Mouse (Mus musculus): ENCODE measurements around the gene Eef2. TPM values are rescaled to one million over a fixed set of nuclear protein-coding genes. Genes with fewer than 3 reads are reported as not detected.

Gene Eef2
- polyA plus RNA-seq, 1 experiment = 2,442 TPM

DNA sequence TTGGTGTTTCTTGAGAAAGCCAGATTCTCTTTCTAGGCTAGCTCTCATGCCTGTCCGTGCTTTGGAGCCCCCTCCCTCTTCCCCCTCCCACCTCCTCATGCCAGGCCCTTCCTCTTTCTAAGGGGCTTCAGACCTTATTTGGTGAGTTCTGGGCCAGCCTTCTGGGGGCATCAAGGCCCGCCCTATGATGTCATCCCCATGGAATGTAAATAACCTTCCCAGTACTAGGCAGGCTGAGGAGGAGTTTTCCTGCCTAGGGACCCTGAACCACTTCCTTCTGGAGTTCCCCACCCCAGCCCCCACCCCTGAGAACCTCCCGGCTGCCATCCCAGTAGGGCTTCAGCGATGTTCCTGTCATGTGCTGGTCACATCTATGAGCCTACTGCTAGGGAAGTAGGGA lies 8.3 kb downstream of the Eef2 start:
- Histone ChIP-seq H3K4me3 (ENCODE audit: low read depth, low read length) (no peak overlapping the region), H3K4me1 (ENCODE audit: control insufficient read depth, insufficient read depth, low read length) (peaks cover 2% of the 10 kb centered on the region), H3K27me3 (ENCODE audit: control insufficient read depth, insufficient read depth, low read length, poor library complexity, severe bottlenecking) (no peaks in the 10 kb centered on the region), H3K36me3 (ENCODE audit: control insufficient read depth, insufficient read depth, low read length, poor library complexity, severe bottlenecking) (peaks cover 24% of the 10 kb centered on the region), H3K9me3 (replicated peaks; ENCODE audit: control insufficient read depth, insufficient read depth, low read length, poor library complexity, severe bottlenecking) (no peaks in the 10 kb centered on the region), H3K27ac (ENCODE audit: insufficient read depth, low read length) (no peak overlapping the region), H3K9ac (ENCODE audit: low read depth, poor library complexity, severe bottlenecking) (no peak overlapping the region)
- TF ChIP-seq POLR2A (IDR thresholded peaks at IDR 0.05; ENCODE audit: insufficient read depth, low read length) = no peak

DNA sequence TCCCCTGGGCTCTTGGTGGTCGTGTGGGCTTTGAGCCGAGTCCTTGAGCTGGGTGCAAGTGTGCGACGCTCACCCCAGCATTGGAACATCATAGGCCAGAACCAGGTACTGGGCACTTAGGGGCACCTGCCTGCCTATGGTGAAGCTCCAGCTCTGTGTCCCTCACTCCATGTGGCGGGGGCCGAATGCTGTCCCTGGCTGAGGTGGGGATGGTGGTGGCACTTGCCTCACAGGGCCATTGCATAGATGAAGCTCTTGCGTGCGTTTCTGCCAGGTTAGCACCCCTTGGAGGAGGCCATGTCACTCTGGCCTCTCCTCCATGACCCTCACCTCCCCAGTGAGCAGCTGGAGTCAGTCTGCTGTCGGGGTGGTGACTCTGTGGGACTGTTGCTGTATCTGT lies 10.7 kb downstream of the Eef2 start:
- H3K4me1 ChIP-seq (ENCODE audit: control insufficient read depth, insufficient read depth, low read length) = peaks cover 2% of the 10 kb centered on the region
- no peaks in the 10 kb centered on the region for H3K9me3 ChIP-seq (replicated peaks; ENCODE audit: control insufficient read depth, insufficient read depth, low read length, poor library complexity, severe bottlenecking)
- H3K27me3 ChIP-seq (ENCODE audit: control insufficient read depth, insufficient read depth, low read length, poor library complexity, severe bottlenecking) = no peaks in the 10 kb centered on the region
- H3K27ac ChIP-seq (ENCODE audit: insufficient read depth, low read length) = no peak overlapping the region
- no peak overlapping the region for H3K9ac ChIP-seq (ENCODE audit: low read depth, poor library complexity, severe bottlenecking)
- H3K4me3 ChIP-seq (ENCODE audit: low read depth, low read length) = no peak overlapping the region
- H3K36me3 ChIP-seq (ENCODE audit: control insufficient read depth, insufficient read depth, low read length, poor library complexity, severe bottlenecking) = peaks cover under 1% of the 10 kb centered on the region
- TF ChIP-seq EP300 (IDR thresholded peaks at IDR 0.05; ENCODE audit: insufficient read depth, low read depth, low read length) (no peak), POLR2A (IDR thresholded peaks at IDR 0.05; ENCODE audit: insufficient read depth, low read length) (no peak)

DNA sequence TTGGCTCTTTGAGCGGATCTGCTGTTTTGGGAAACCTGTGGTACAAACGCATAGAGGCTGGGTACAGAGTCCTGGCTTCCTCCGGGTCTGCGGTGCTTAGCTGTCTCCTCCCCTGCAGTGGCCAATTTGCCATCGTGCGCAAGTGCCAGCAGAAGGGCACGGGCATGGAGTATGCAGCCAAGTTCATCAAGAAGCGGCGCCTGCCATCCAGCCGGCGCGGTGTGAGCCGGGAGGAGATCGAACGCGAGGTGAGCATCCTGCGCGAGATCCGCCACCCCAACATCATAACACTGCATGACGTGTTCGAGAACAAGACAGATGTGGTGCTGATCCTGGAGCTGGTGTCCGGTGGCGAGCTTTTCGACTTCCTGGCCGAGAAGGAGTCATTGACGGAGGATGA lies 13.4 kb downstream of the Eef2 start:
- no peak overlapping the region for H3K27ac ChIP-seq (ENCODE audit: insufficient read depth, low read length)
- H3K27me3 ChIP-seq (ENCODE audit: control insufficient read depth, insufficient read depth, low read length, poor library complexity, severe bottlenecking) = no peaks in the 10 kb centered on the region
- no peaks in the 10 kb centered on the region for H3K4me1 ChIP-seq (ENCODE audit: control insufficient read depth, insufficient read depth, low read length)
- H3K9me3 ChIP-seq (replicated peaks; ENCODE audit: control insufficient read depth, insufficient read depth, low read length, poor library complexity, severe bottlenecking) = no peaks in the 10 kb centered on the region
- H3K9ac ChIP-seq (ENCODE audit: low read depth, poor library complexity, severe bottlenecking) = no peak overlapping the region
- no peaks in the 10 kb centered on the region for H3K36me3 ChIP-seq (ENCODE audit: control insufficient read depth, insufficient read depth, low read length, poor library complexity, severe bottlenecking)
- peak overlapping the region; percentile 15 for H3K4me3 ChIP-seq (ENCODE audit: low read depth, low read length)
- TF ChIP-seq CTCF (IDR thresholded peaks at IDR 0.05; ENCODE audit: low read depth, low read length) = no peak

DNA sequence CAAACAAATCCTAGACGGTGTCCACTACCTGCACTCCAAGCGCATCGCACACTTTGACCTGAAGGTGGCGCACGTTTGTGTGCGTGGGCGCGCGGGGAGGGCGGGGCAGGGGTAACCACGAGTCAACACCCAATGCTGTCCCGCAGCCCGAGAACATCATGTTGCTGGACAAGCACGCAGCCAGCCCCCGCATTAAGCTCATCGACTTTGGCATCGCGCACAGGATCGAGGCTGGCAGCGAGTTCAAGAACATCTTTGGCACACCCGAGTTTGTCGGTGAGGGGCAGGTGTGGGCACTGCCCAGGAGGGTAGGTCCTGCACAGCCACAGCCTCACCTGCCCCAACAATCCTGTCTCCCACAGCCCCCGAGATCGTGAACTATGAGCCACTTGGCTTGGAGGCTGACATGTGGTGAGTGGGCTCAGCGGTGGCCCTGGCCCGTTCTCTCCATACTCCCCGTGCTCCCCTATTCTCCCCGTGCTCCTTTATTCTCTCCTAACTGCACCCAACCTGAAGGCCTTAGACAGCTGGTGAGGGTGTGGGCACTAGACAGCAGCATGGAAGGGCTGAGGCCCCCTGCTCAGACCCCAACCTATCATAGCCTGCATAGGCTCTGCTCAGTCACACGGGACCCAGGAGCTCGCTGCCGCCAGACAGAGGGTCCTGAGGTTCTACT lies 13.9 kb downstream of the Eef2 start:
- H3K4me3 ChIP-seq (ENCODE audit: low read depth, low read length) = peak overlapping the region; percentile 15; the same call in 1 of the 2 replicates
- TF ChIP-seq EP300 (IDR thresholded peaks at IDR 0.05; ENCODE audit: insufficient read depth, low read depth, low read length) (no peak), CTCF (IDR thresholded peaks at IDR 0.05; ENCODE audit: low read depth, low read length) (peak; percentile 91)
- H3K9ac ChIP-seq (ENCODE audit: low read depth, poor library complexity, severe bottlenecking) = no peak overlapping the region
- H3K9me3 ChIP-seq (replicated peaks; ENCODE audit: control insufficient read depth, insufficient read depth, low read length, poor library complexity, severe bottlenecking) = no peaks in the 10 kb centered on the region
- H3K4me1 ChIP-seq (ENCODE audit: control insufficient read depth, insufficient read depth, low read length) = no peaks in the 10 kb centered on the region
- H3K27me3 ChIP-seq (ENCODE audit: control insufficient read depth, insufficient read depth, low read length, poor library complexity, severe bottlenecking) = no peaks in the 10 kb centered on the region
- no peak overlapping the region for H3K27ac ChIP-seq (ENCODE audit: insufficient read depth, low read length)
- H3K36me3 ChIP-seq (ENCODE audit: control insufficient read depth, insufficient read depth, low read length, poor library complexity, severe bottlenecking) = no peaks in the 10 kb centered on the region

DNA sequence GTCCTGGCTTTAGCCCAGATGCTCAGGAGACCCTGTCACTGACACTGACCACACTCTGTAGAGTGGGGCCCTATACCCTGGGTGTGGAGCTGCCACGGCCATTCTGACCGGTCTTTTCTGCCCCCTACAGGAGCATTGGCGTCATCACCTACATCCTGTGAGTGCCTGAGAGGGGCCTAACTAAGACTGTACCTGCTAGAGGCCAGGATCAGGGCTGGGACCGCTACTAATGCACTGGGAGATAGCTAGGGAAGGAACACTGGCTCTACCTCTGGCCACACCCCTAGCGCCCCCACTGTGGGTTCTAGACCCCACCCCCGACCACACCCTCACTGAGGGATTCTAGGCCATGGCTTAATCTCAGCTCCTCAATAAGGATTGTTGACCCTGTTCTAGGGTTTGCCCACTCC lies 14.5 kb downstream of the Eef2 start:
- no peaks in the 10 kb centered on the region for H3K27me3 ChIP-seq (ENCODE audit: control insufficient read depth, insufficient read depth, low read length, poor library complexity, severe bottlenecking)
- peak; percentile 57 for TF ChIP-seq CTCF (IDR thresholded peaks at IDR 0.05; ENCODE audit: low read depth, low read length)
- no peak for TF ChIP-seq EP300 (IDR thresholded peaks at IDR 0.05; ENCODE audit: insufficient read depth, low read depth, low read length)
- H3K4me3 ChIP-seq (ENCODE audit: low read depth, low read length) = no peak overlapping the region
- no peak overlapping the region for H3K27ac ChIP-seq (ENCODE audit: insufficient read depth, low read length)
- no peaks in the 10 kb centered on the region for H3K9me3 ChIP-seq (replicated peaks; ENCODE audit: control insufficient read depth, insufficient read depth, low read length, poor library complexity, severe bottlenecking)
- no peaks in the 10 kb centered on the region for H3K4me1 ChIP-seq (ENCODE audit: control insufficient read depth, insufficient read depth, low read length)
- no peak overlapping the region for H3K9ac ChIP-seq (ENCODE audit: low read depth, poor library complexity, severe bottlenecking)
- no peaks in the 10 kb centered on the region for H3K36me3 ChIP-seq (ENCODE audit: control insufficient read depth, insufficient read depth, low read length, poor library complexity, severe bottlenecking)

DNA sequence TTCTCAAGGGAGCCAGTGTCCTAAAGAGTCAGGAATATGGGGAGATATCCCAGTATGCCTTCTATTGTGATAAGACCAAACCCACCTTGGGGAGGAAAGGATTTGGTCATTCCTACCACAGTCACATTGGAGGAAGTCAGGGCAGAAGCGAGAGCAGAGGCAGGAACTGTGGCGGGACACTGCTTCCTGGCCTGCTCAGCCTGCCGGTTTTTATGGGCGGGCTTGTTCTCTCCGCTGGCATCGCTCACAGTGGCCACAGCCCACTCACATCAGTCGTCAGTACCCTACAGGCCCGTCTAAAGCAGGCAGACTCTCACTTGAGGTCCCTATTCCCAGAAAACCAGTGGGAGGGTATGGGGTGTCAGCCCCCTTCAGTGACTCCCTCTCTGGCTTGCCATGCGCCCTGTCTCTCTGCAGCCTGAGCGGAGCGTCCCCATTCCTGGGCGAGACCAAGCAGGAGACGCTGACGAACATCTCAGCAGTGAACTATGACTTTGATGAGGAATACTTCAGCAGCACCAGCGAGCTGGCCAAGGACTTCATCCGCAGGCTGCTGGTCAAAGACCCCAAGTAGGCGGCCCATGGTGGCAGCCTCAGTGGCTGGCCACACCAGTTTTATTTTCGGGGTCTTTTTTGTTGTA lies 15.0 kb downstream of the Eef2 start:
- TF ChIP-seq EP300 (IDR thresholded peaks at IDR 0.05; ENCODE audit: insufficient read depth, low read depth, low read length) (no peak), POLR2A (IDR thresholded peaks at IDR 0.05; ENCODE audit: insufficient read depth, low read length) (no peak), CTCF (IDR thresholded peaks at IDR 0.05; ENCODE audit: low read depth, low read length) (no peak)
- H3K4me1 ChIP-seq (ENCODE audit: control insufficient read depth, insufficient read depth, low read length) = no peaks in the 10 kb centered on the region
- H3K27ac ChIP-seq (ENCODE audit: insufficient read depth, low read length) = peak overlapping the region; percentile 20; the same call in 1 of the 2 replicates
- peak overlapping the region; percentile 57 for H3K9ac ChIP-seq (ENCODE audit: low read depth, poor library complexity, severe bottlenecking)
- H3K9me3 ChIP-seq (replicated peaks; ENCODE audit: control insufficient read depth, insufficient read depth, low read length, poor library complexity, severe bottlenecking) = no peaks in the 10 kb centered on the region
- H3K36me3 ChIP-seq (ENCODE audit: control insufficient read depth, insufficient read depth, low read length, poor library complexity, severe bottlenecking) = no peaks in the 10 kb centered on the region
- peak overlapping the region; percentile 14 for H3K4me3 ChIP-seq (ENCODE audit: low read depth, low read length)
- no peaks in the 10 kb centered on the region for H3K27me3 ChIP-seq (ENCODE audit: control insufficient read depth, insufficient read depth, low read length, poor library complexity, severe bottlenecking)

All from ES-Bruce4 (cell line).